Mouse (Mus musculus) lung, embryonic 16.5 days (tissue): Measurements from ENCODE around the gene Nlrc4. TPM values are rescaled to one million over a fixed set of nuclear protein-coding genes. Genes with fewer than 3 reads are reported as not detected.

Experiments
- ATAC-seq: fragments of 200-750 bp; cut with Nextera tagmentation; 2 replicates; pipeline ENCODE4 v1.8.0; 2017; ENCODE audit warnings: low read depth, mild to moderate bottlenecking, moderate library complexity
- H3K27ac ChIP-seq: fragments of 300-500 bp; sonication (generic); 2 replicates; pipeline ENCODE4 v1.5.1; 2014; ENCODE audit warnings: mild to moderate bottlenecking, control low read depth, low read length
- H3K27me3 ChIP-seq: fragments of 300-500 bp; sonication (generic); 2 replicates; pipeline ENCODE4 v1.6.1; 2014; ENCODE audit warnings: low read depth, low read length, mixed read lengths; ENCODE audit not compliant: control insufficient read depth, insufficient read depth
- H3K36me3 ChIP-seq: fragments of 300-500 bp; sonication (generic); 2 replicates; pipeline ENCODE4 v1.6.1; 2014; ENCODE audit warnings: low read length; ENCODE audit not compliant: control insufficient read depth, insufficient read depth
- H3K4me1 ChIP-seq: fragments of 300-500 bp; sonication (generic); replicated peaks from 2 replicates; pipeline ENCODE4 v1.6.1; 2014; ENCODE audit warnings: low read length, mixed read lengths; ENCODE audit not compliant: control insufficient read depth, insufficient read depth
- H3K4me2 ChIP-seq: fragments of 300-500 bp; sonication (generic); 2 replicates; pipeline ENCODE4 v1.6.1; 2014; ENCODE audit warnings: low read depth, low read length, control low read depth
- H3K4me3 ChIP-seq: fragments of 300-500 bp; sonication (generic); 2 replicates; pipeline ENCODE4 v1.5.1; 2014; ENCODE audit warnings: mild to moderate bottlenecking, low read length, control low read depth
- H3K9ac ChIP-seq: fragments of 300-500 bp; sonication (generic); 2 replicates; pipeline ENCODE4 v1.6.1; 2014; ENCODE audit warnings: low read length, control low read depth
- H3K9me3 ChIP-seq: fragments of 300-500 bp; sonication (generic); 2 replicates; pipeline ENCODE4 v1.6.1; 2016; ENCODE audit warnings: low read length; ENCODE audit not compliant: control insufficient read depth
- WGBS: fragments of 180-500 bp; shearing (Covaris S2); extraction: QIAGEN DNeasy Blood & Tissue Kit; methylation state at CpG from one replicate; pipeline ENCODE4 v1.1.7; 2014; 5-methylcytosine and 5-hydroxymethylcytosine counted together
- polyA plus RNA-seq: library from polyadenylated mRNA; unstranded; fragments of >200 nt; fragmentation: Nextera tagmentation; extraction: Ambion mirVana; gene quantifications from 2 replicates; pipeline ENCODE4 v1.2.1, GENCODE M21; 2015

The Nlrc4 gene
- polyA plus RNA-seq, 1 experiment from 2014 or later: 0.39 TPM

DNA sequence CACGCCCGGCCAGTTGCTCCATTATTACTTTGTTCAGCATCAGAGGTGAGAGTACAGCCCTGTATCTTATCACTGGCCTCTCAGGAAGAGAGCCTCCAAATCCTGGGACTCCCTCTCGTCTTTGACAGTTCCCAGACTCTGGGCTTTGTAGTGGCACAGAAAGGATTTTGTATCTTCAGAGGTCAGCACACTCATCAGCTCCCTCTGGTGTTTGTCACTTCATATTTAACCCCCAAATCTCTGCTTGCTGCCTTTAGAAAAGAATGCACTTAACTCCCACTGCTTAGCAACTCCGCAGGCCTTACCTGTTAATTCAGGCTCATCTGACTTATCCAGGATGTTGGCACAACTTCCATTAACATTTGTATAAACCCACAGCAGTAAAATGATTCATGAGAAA is 49.2 kb downstream of the Nlrc4 start:
- Histone ChIP-seq H3K27ac (no peak overlapping the region), H3K9ac (no peak overlapping the region), H3K9me3 (no peaks in the 10 kb centered on the region), H3K4me1 (no peaks in the 10 kb centered on the region), H3K27me3 (no peaks in the 10 kb centered on the region), H3K4me2 (no peak overlapping the region), H3K36me3 (peaks cover 30% of the 10 kb centered on the region), H3K4me3 (no peak overlapping the region)
- no peak for ATAC-seq
- whole genome bisulfite sequencing: 59% methylated on average over 4 of the region's 4 CpGs

DNA sequence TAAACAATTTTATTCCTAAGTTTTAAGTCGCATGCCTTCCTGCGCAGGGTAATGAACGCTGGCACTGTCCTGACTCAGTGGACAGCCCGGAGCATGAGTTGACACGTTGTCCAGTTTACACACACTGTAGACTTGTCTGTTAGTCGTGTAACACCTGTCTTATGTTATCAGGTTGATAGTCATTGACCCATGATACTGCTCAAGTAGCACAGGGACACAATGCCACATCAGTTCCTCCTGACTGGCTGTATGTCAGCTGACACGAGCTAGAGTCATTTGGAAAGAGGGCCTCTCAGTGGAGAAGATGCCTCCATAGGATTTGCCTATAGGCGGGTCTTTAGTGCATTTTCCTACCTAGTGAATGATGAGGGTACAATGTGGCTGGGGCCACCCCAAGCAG is 52.5 kb downstream of the Nlrc4 start:
- Histone ChIP-seq H3K36me3 (peaks cover 17% of the 10 kb centered on the region), H3K4me2 (no peak overlapping the region), H3K4me3 (no peak overlapping the region), H3K27ac (no peak overlapping the region), H3K9me3 (no peaks in the 10 kb centered on the region), H3K4me1 (no peaks in the 10 kb centered on the region), H3K27me3 (no peaks in the 10 kb centered on the region), H3K9ac (no peak overlapping the region)
- no peak for ATAC-seq
- WGBS: 81% methylated on average over 8 of the region's 8 CpGs

DNA sequence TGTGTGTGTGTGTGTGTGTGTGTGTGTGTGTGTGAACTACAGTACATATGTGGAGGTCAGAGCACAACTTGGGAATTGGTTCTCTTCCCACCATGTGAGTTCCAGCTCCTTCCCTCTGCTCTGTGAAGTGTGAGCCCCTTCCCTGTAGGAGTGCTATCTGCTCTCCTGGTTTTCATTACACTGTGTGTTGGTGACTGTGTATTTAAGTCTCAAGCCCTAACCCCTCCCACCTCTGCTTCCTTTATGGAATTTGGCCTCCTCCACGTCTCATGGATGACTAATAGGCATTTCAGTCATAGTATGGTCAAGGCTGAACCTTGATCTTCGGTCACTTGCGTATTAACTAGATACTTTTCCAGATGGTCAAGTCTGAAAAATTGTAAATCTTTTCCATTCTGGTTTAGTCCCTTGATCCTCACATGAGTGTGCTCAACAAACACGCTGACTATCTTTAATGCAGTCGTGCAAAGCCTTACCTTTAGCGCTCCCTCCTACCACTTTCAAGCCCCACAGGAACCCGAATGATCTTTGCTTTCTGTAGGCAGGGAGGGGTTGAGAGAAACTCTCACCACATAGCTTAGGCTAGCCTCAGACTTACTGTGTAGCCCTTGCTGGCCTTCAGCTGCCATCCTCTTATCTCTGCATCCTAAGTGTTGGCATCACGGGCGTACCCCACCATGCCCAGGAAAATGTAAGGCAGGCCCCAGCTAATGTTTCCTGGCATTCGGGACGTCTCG is 56.3 kb downstream of the Nlrc4 start:
- WGBS: 89% methylated on average over 12 of the region's 12 CpGs
- no peak overlapping the region for H3K27ac ChIP-seq
- no peak for ATAC-seq

DNA sequence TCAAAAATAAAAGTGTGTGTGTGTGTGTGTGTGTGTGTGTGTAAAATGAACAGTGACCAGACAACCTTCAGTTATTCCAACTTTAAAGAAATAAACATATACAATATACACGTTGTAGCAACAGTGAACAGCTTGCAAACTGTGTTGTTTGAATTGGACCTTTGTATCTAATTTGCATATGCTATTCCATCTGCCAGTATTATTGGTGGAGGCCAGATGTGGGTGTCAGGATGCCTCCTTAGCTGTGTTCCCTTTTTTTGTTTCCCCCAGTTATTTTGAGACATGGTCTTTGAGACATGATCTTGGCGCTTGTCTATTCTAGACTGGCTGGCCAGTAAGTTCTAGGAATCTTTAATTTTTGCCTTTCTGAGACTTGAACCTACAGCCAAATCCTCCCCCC is 61.8 kb downstream of the Nlrc4 start:
- Histone ChIP-seq H3K4me1 (peaks cover 9% of the 10 kb centered on the region), H3K4me3 (no peak overlapping the region), H3K9me3 (no peaks in the 10 kb centered on the region), H3K4me2 (no peak overlapping the region), H3K27ac (no peak overlapping the region), H3K36me3 (no peaks in the 10 kb centered on the region), H3K9ac (no peak overlapping the region), H3K27me3 (no peaks in the 10 kb centered on the region)
- no peak for ATAC-seq
- WGBS: 73% methylated on average over 2 of the region's 2 CpGs

More for the DNA sequence above, 56.3 kb downstream of the Nlrc4 start:
- Histone ChIP-seq H3K9me3 (no peaks in the 10 kb centered on the region), H3K4me3 (no peak overlapping the region), H3K4me2 (no peak overlapping the region), H3K27me3 (no peaks in the 10 kb centered on the region), H3K4me1 (no peaks in the 10 kb centered on the region), H3K9ac (no peak overlapping the region), H3K36me3 (peaks cover 7% of the 10 kb centered on the region)

DNA sequence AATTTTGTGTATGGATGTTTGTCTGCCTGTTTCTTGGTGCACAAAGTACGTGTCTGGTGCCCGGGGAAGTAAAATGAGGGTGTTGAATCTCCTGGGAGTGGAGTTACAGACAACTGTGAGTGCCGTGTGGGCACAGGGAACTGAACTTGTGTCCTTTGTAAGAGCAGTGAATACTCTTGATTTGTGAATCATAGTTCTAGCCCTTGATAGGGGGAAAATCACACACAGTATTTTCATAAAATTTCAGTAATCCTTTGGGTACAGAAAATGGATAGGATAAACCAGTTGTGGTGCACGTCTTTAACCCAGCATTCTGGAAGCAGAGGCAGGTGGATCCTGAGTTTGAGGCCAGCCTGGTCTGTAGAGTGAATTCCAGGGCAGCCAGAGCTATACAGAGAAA is 62.2 kb downstream of the Nlrc4 start:
- Histone ChIP-seq H3K9ac (no peak overlapping the region), H3K27me3 (no peaks in the 10 kb centered on the region), H3K4me2 (peak overlapping the region; percentile 84), H3K4me3 (no peak overlapping the region), H3K27ac (no peak overlapping the region), H3K4me1 (peaks cover 9% of the 10 kb centered on the region), H3K36me3 (no peaks in the 10 kb centered on the region), H3K9me3 (no peaks in the 10 kb centered on the region)
- 70% methylated on average over 4 of the region's 4 CpGs for WGBS
- ATAC-seq: no peak

DNA sequence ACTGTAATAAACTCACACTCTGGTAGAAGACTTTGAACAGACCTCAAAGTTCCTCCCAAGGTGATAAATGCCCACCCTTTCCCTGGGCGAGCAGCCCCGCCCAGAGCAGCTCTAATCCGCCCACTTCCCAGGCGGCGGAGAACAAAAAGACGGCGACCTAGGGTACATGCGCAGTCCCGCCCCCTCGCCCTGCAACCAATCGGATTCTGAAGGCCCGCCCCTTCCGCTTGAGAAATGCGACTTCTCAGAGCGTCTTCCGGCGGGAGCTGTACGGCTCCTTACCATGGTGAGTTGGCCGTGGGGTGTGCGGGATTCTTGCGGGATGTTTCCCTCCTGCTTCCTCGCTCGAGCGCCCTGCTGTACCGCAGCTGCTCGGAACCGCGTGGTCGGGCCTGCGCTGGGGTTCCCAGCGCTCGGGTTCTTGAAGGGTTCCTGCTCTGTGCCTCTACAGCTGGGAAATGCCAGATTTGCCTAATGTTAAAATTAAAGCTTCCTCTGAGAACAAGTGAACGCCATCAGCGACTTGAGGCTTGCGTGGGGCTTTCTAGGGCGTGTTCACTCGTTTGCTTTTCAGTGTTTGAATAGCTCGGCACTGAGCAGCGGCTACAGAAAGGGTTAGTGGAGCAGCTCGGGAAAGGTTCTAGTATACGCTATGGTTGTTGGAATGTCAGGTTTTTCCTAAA is 63.4 kb downstream of the Nlrc4 start, which contains the start of gene Slc30a6:
Gene Slc30a6 (plus strand): TSS at position 226 of the 683 bp plus-strand sequence.
- H3K4me2 ChIP-seq: peak within 1 kb of the TSS; percentile 84
- H3K4me1 ChIP-seq: peaks cover 9% of the 10 kb centered on the region
- WGBS: under 1% methylated on average over 41 of the region's 41 CpGs

DNA sequence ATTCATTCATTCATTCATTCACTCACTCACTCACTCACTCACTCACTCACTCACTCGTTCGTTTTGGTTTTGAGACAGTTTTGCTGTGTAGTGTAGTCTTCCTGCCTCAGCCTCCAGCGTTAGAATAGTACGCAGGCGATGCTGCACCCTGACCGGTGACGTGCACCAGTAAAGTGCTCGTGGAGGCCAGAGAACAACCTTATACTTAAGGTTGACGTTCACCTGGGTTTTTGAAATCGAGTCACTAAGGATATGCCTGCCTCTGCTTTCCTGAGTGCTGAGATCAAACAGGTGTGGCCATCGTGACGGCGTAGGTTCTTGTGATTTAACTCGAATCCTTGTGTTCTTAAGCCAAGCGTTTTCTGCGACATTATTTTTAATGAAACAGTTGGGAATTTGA is 64.1 kb downstream of the Nlrc4 start:
- peak; percentile 34 for ATAC-seq
- Histone ChIP-seq H3K4me3 (peak overlapping the region; percentile 82), H3K27ac (peak overlapping the region; percentile 48), H3K27me3 (no peaks in the 10 kb centered on the region), H3K9ac (peak overlapping the region; percentile 55), H3K4me2 (peak overlapping the region; percentile 61), H3K36me3 (no peaks in the 10 kb centered on the region), H3K4me1 (peaks cover 9% of the 10 kb centered on the region), H3K9me3 (no peaks in the 10 kb centered on the region)
- 22% methylated on average over 16 of the region's 16 CpGs for WGBS

More for the DNA sequence above, 63.4 kb downstream of the Nlrc4 start, which contains the start of gene Slc30a6:
- peak within 1 kb of the TSS; percentile 82 for H3K4me3 ChIP-seq
- H3K9me3 ChIP-seq: no peaks in the 10 kb centered on the region
- ATAC-seq: peak; percentile 100
- H3K9ac ChIP-seq: peak within 1 kb of the TSS; percentile 98
- H3K27me3 ChIP-seq: no peaks in the 10 kb centered on the region
- H3K36me3 ChIP-seq: no peaks in the 10 kb centered on the region
- peak within 1 kb of the TSS; percentile 92 for H3K27ac ChIP-seq

DNA sequence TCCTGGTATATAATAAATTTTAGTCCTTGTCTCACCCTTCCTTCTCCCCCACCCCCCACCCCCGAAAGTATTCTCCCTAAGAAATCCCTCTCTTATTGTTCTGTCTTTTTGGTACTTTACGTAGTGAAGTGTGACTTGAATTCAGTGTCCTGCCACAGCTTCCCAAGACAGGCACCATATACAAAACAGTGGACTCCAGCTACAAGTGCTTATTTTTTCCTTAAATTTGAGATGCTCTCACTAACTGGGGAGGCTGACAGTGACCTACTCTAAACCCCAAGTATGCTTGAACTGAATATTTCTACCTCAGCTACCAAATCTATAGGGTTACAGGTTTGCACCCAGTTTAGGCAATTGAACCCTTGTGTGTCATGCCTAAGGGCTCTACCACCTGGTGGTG is 64.6 kb downstream of the Nlrc4 start:
- Histone ChIP-seq H3K4me1 (peaks cover 9% of the 10 kb centered on the region), H3K27ac (no peak overlapping the region), H3K36me3 (no peaks in the 10 kb centered on the region), H3K4me2 (peak overlapping the region; percentile 61; the same call in 1 of the 2 replicates), H3K9me3 (no peaks in the 10 kb centered on the region), H3K9ac (no peak overlapping the region), H3K4me3 (no peak overlapping the region), H3K27me3 (no peaks in the 10 kb centered on the region)
- ATAC-seq: no peak
- 64% methylated on average over 2 of the region's 2 CpGs for WGBS

DNA sequence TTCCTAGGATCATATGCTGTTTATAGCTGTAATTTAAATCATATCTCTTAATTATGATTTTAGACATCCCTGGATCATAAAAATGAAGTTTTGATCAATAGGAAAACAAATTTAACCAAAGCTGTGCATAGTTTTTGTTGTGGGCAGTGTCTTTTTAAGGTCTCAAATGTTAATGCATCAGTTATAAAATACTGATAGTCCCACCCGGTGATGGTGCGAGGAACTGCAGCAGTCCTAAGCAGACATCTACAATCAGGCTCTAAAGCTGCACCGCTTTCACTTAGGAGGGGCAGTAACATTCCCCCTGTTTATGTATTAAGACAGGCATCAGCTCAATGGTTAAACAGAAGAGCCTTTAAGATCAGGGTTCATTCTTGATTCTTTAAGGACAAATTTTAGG is 69.1 kb downstream of the Nlrc4 start:
- Histone ChIP-seq H3K9me3 (no peaks in the 10 kb centered on the region), H3K9ac (no peak overlapping the region), H3K27ac (no peak overlapping the region), H3K4me2 (no peak overlapping the region), H3K36me3 (peaks cover 8% of the 10 kb centered on the region; the same call in 1 of the 2 replicates), H3K4me1 (no peaks in the 10 kb centered on the region), H3K4me3 (no peak overlapping the region), H3K27me3 (no peaks in the 10 kb centered on the region)
- WGBS: 79% methylated on average over 3 of the region's 3 CpGs
- ATAC-seq: no peak
